Mouse (Mus musculus) c-Kit-negative CD71-positive TER-119-positive erythroid progenitor cells, embryonic 14.5 days (primary cell): ENCODE results near the gene Fam83e.

Source experiments
- DNase-seq: peaks from one replicate; pipeline ENCODE4 v3.0.0-alpha.2; 2013; ENCODE audit warnings: low read depth, low spot score

Gene Fam83e

GRCm38 (mm10) chr7:45715090-45715708 is 5.8 kb upstream of the Fam83e start, which contains the start of gene Rpl18:
Rpl18 (plus strand) TSS chr7:45715457.
- peak; percentile 85 for DNase-seq

GRCm38 (mm10) chr7:45715741-45716459 is 5.1 kb upstream of the Fam83e start:
- DNase-seq = no peak

GRCm38 (mm10) chr7:45716460-45716857 is 4.6 kb upstream of the Fam83e start:
- DNase-seq = no peak

- DNase-seq = no peak
Measured at GRCm38 (mm10) chr7:45716952-45717917, 3.8 kb upstream of the Fam83e start.

GRCm38 (mm10) chr7:45717918-45718297 is 3.1 kb upstream of the Fam83e start, which contains the start of gene Sphk2:
Sphk2 (minus strand) TSS chr7:45718002.
- peak; percentile 97 for DNase-seq

GRCm38 (mm10) chr7:45718331-45718730 is 2.7 kb upstream of the Fam83e start:
- DNase-seq = no peak

GRCm38 (mm10) chr7:45719180-45719579 is 1.8 kb upstream of the Fam83e start:
- no peak for DNase-seq

- no peak for DNase-seq
Measured at GRCm38 (mm10) chr7:45719738-45720412, 1.1 kb upstream of the Fam83e start.

GRCm38 (mm10) chr7:45721234-45721571 is 191 bp downstream of the Fam83e start:
- no peak for DNase-seq

- no peak for DNase-seq
Measured at GRCm38 (mm10) chr7:45721642-45722347, 783 bp downstream of the Fam83e start.

- no peak for DNase-seq
Measured at GRCm38 (mm10) chr7:45722348-45722713, 1.3 kb downstream of the Fam83e start.

- DNase-seq = no peak
Measured at GRCm38 (mm10) chr7:45723301-45723700, 2.3 kb downstream of the Fam83e start.

GRCm38 (mm10) chr7:45723781-45724180 is 2.8 kb downstream of the Fam83e start:
- no peak for DNase-seq

- no peak for DNase-seq
Measured at GRCm38 (mm10) chr7:45725151-45725550, 4.1 kb downstream of the Fam83e start.

- no peak for DNase-seq
Measured at GRCm38 (mm10) chr7:45725713-45726112, 4.7 kb downstream of the Fam83e start, which contains the start of gene Spaca4. Spaca4 (minus strand) TSS chr7:45725813.

GRCm38 (mm10) chr7:45726419-45726818 is 5.4 kb downstream of the Fam83e start:
- no peak for DNase-seq

- no peak for DNase-seq
Measured at GRCm38 (mm10) chr7:45727625-45728024, 6.6 kb downstream of the Fam83e start.

GRCm38 (mm10) chr7:45730727-45731431 is 9.9 kb downstream of the Fam83e start:
- no peak for DNase-seq

- no peak for DNase-seq
Measured at GRCm38 (mm10) chr7:45733477-45733876, 12.5 kb downstream of the Fam83e start.

- DNase-seq = peak; percentile 60
Measured at GRCm38 (mm10) chr7:45739162-45739763, 18.3 kb downstream of the Fam83e start.
